Mouse (Mus musculus) liver, embryonic 14 days (tissue): Measurements from ENCODE around the gene Ang4. TPM values are rescaled to one million over a fixed set of nuclear protein-coding genes. Genes with fewer than 3 reads are reported as not detected.

Experiments
- polyA plus RNA-seq: library from polyadenylated mRNA; depleted of rRNA; stranded (reverse); fragments of >200 nt; gene quantifications from 2 replicates; pipeline ENCODE4 v1.2.3, GENCODE M21; 2012; rRNA removed

The Ang4 gene
- not detected in 2 replicates for polyA plus RNA-seq

GRCm38 (mm10) chr14:51773490-51773889 lies at the start of gene Ang4:
Ang4 (minus strand) TSS chr14:51773590.

GRCm38 (mm10) chr14:51799746-51800145 lies 26.4 kb upstream of the Ang4 start, which contains the start of gene AY358078:
AY358078 (plus strand) TSS chr14:51800046.

GRCm38 (mm10) chr14:51717083-51717482 lies 56.3 kb downstream of the Ang4 start, which contains the start of gene Gm5800:
Gm5800 (minus strand) TSS chr14:51717183.

Other genes with a start within 250 kb of the Ang4 start
- 0.05 and 0.06 TPM in 2 replicates for gene Gm5622, start 220.8 kb downstream of the Ang4 start, polyA plus RNA-seq
- gene Gm17175, start 199.5 kb downstream of the Ang4 start, polyA plus RNA-seq: not detected in 2 replicates
- not detected in 2 replicates for gene Gm17174, start 181.5 kb downstream of the Ang4 start, polyA plus RNA-seq
- not detected in 2 replicates for gene Gm17078, start 162.3 kb downstream of the Ang4 start, polyA plus RNA-seq
- gene Gm4181, start 137.9 kb downstream of the Ang4 start, polyA plus RNA-seq: not detected in 2 replicates
- gene Gm17079, start 78.1 kb downstream of the Ang4 start, polyA plus RNA-seq: not detected in 2 replicates
- gene Gm5800, start 56.4 kb downstream of the Ang4 start, polyA plus RNA-seq: not detected in 2 replicates
- not detected in 2 replicates for gene AY358078, start 26.5 kb upstream of the Ang4 start, polyA plus RNA-seq
- gene Ear6, start 80.1 kb upstream of the Ang4 start, polyA plus RNA-seq: 24.3 and 26.4 TPM in 2 replicates
- 8.5 and 9.5 TPM in 2 replicates for gene Mettl17, start 111.3 kb upstream of the Ang4 start, polyA plus RNA-seq
- gene Slc39a2, start 119.3 kb upstream of the Ang4 start, polyA plus RNA-seq: 0.17 and 0.18 TPM in 2 replicates
- 10.8 and 11.6 TPM in 2 replicates for gene Ndrg2, start 140.6 kb upstream of the Ang4 start, polyA plus RNA-seq
- gene Tppp2, start 144.8 kb upstream of the Ang4 start, polyA plus RNA-seq: not detected in 2 replicates
- not detected in 2 replicates for gene Rnase13, start 149.2 kb upstream of the Ang4 start, polyA plus RNA-seq
- gene Arhgef40, start 211.1 kb upstream of the Ang4 start, polyA plus RNA-seq: 14.0 and 14.3 TPM in 2 replicates
- 0.03 and 0.05 TPM in 2 replicates for gene Tmem253, start 242.1 kb upstream of the Ang4 start, polyA plus RNA-seq
- gene Zfp219, start 247.1 kb upstream of the Ang4 start, polyA plus RNA-seq: 9.1 and 10.2 TPM in 2 replicates